9 mouse cellular contexts compared by ENCODE assay signal in the genomic region with DNA sequence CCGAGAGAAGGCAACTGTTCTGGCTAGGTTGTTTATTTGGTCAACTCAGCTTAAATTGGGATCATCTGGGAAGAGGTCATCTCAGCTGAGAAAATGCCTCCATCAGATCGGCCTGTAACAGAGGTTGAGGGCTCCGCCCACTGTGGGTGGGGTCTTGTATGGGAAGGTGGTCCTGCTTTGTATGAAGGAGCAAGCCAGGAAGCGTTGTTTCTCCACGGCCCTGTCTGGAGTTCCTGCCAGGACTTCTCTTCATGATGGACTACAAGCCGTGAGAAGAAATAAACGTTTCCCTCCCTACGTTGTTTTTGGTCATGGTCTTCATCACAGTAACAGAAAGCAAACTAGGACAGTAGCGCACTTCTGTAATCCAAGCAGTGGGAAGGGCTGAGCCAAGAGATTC. TPM values are rescaled to one million over a fixed set of nuclear protein-coding genes. Genes with fewer than 3 reads are reported as not detected.
DNase-seq lines count a peak whose midpoint lies in the region; ATAC-seq and TF ChIP-seq lines count a peak whose summit lies in the region.
"Had no signal": no experiment of that assay in that cellular context is flagged by ENCODE, and none has a peak within 500 bp of the region (broad histone marks: within the 10 kb centered on the region; RNA-seq: fewer than 3 reads in every experiment).

No protein-coding gene starts in this region.

- H3K27ac ChIP-seq in hindbrain, embryonic 15.5 days (replicated peaks), result no peak overlapping the region
- no peak overlapping the region for H3K27ac ChIP-seq in liver, embryonic 16.5 days (ENCODE audit: low read length)
- H3K27ac ChIP-seq in neural tube, embryonic 15.5 days (replicated peaks), result no peak overlapping the region
- H3K27ac ChIP-seq in left cerebral cortex, adult 2 months, result no peak overlapping the region

- no peak for ATAC-seq in cerebellum, adult (ENCODE audit: insufficient number of reproducible peaks, low FRiP score, low TSS enrichment)
- ATAC-seq in hindbrain, embryonic 15.5 days (ENCODE audit: low FRiP score, low read depth), result no peak
- no peak for ATAC-seq in liver, embryonic 16.5 days (ENCODE audit: low read depth)
- no peak for ATAC-seq in neural tube, embryonic 15.5 days (ENCODE audit: low FRiP score)

- intact Hi-C loops in left cerebral cortex, adult 2 months (cut with DNase I), result no loop called here

- no peaks in the 10 kb centered on the region for H3K36me3 ChIP-seq in hindbrain, embryonic 15.5 days
- H3K36me3 ChIP-seq in liver, embryonic 16.5 days (ENCODE audit: control insufficient read depth, insufficient read depth), result no peaks in the 10 kb centered on the region
- H3K36me3 ChIP-seq in neural tube, embryonic 15.5 days, result no peaks in the 10 kb centered on the region

- 0 out of 2 replicates have a peak overlapping the region, but pooled peaks have one; percentile 2 for H3K4me3 ChIP-seq in hindbrain, embryonic 15.5 days
- H3K4me3 ChIP-seq in liver, embryonic 16.5 days (ENCODE audit: low read depth, low read length), result no peak overlapping the region
- no peak overlapping the region for H3K4me3 ChIP-seq in neural tube, embryonic 15.5 days (replicated peaks)
- H3K4me3 ChIP-seq in left cerebral cortex, adult 2 months, result no peak overlapping the region

- peak overlapping the region; percentile 27 for H3K4me2 ChIP-seq in hindbrain, embryonic 15.5 days
- peak overlapping the region; percentile 35 for H3K4me2 ChIP-seq in liver, embryonic 16.5 days (ENCODE audit: low read depth, low read length)
- peak overlapping the region; percentile 22; the same call in 1 of the 2 replicates for H3K4me2 ChIP-seq in neural tube, embryonic 15.5 days

- DNase-seq in cerebellum, adult 9-10 months, result peak; percentile 29
- DNase-seq in R1 (ENCODE audit: low read depth, low spot score), result peak; percentile 89
- DNase-seq in gastrocnemius, postnatal 4 days (ENCODE audit: low spot score in 2 of 2), result no peak
- DNase-seq in left cerebral cortex, adult 2 months (ENCODE audit: extremely low spot score in 1 of 2, low spot score in 2 of 2), result no peak

- H3K4me1 ChIP-seq in hindbrain, embryonic 15.5 days (replicated peaks), result peaks cover 30% of the 10 kb centered on the region
- H3K4me1 ChIP-seq in liver, embryonic 16.5 days (ENCODE audit: control insufficient read depth, low read depth, low read length), result peaks cover 25% of the 10 kb centered on the region
- H3K4me1 ChIP-seq in neural tube, embryonic 15.5 days, result peaks cover 27% of the 10 kb centered on the region

- no peaks in the 10 kb centered on the region for H3K27me3 ChIP-seq in hindbrain, embryonic 15.5 days
- no peaks in the 10 kb centered on the region for H3K27me3 ChIP-seq in liver, embryonic 16.5 days (ENCODE audit: control insufficient read depth, insufficient read depth, low read depth, low read length)
- H3K27me3 ChIP-seq in neural tube, embryonic 15.5 days (replicated peaks), result 0 out of 2 replicates have a peak, but pooled peaks cover 5% of the 10 kb centered on the region

- no peak for TF ChIP-seq CTCF in left cerebral cortex, adult 2 months (IDR thresholded peaks at IDR 0.05)

- no peak overlapping the region for H3K9ac ChIP-seq in hindbrain, embryonic 15.5 days
- H3K9ac ChIP-seq in liver, embryonic 16.5 days (ENCODE audit: low read depth, low read length), result no peak overlapping the region
- H3K9ac ChIP-seq in neural tube, embryonic 15.5 days (replicated peaks), result no peak overlapping the region

- WGBS in hindbrain, embryonic 15.5 days, result 8% methylated on average over 9 of the region's 9 CpGs
- WGBS in liver, embryonic 16.5 days (ENCODE audit: insufficient replicate concordance), result 13% methylated on average over 9 of the region's 9 CpGs
- WGBS in neural tube, embryonic 15.5 days, result 7% methylated on average over 9 of the region's 9 CpGs

- no peaks in the 10 kb centered on the region for H3K9me3 ChIP-seq in hindbrain, embryonic 15.5 days
- H3K9me3 ChIP-seq in liver, embryonic 16.5 days (replicated peaks; ENCODE audit: control insufficient read depth, low read length), result no peaks in the 10 kb centered on the region
- H3K9me3 ChIP-seq in neural tube, embryonic 15.5 days (replicated peaks), result no peaks in the 10 kb centered on the region

RNA-seq across cellular contexts. Expression of gene Tsc1, which starts 2.1 kb away (rescaled TPM):
- 31.7 and 32.4 TPM in 2 replicates for polyA plus RNA-seq in hindbrain, embryonic 15.5 days (2015; fragmentation: Nextera tagmentation; extraction: Ambion mirVana)
- 9.6 and 9.8 TPM in 2 replicates for polyA plus RNA-seq in liver, embryonic 16.5 days (2015; fragmentation: Nextera tagmentation; extraction: Ambion mirVana)
- polyA plus RNA-seq in neural tube, embryonic 15.5 days (2015; fragmentation: Nextera tagmentation; extraction: Ambion mirVana), result 29.8 and 33.3 TPM in 2 replicates
- 10 to 100 TPM; 21.9 to 22.3 TPM for total RNA-seq in gastrocnemius, postnatal 4 days (2021)
- 10 to 100 TPM; 53.8 to 57.2 TPM for total RNA-seq in left cerebral cortex, adult 2 months (2021)

RNA-seq across cellular contexts. Expression of gene Gfi1b, which starts 17.1 kb away (rescaled TPM):
- 0.33 and 0.36 TPM in 2 replicates for polyA plus RNA-seq in hindbrain, embryonic 15.5 days (2015; fragmentation: Nextera tagmentation; extraction: Ambion mirVana)
- polyA plus RNA-seq in liver, embryonic 16.5 days (2015; fragmentation: Nextera tagmentation; extraction: Ambion mirVana), result 88.7 and 89.4 TPM in 2 replicates
- 0.87 TPM in 1 of 2 replicates, not detected in the other for polyA plus RNA-seq in neural tube, embryonic 15.5 days (2015; fragmentation: Nextera tagmentation; extraction: Ambion mirVana)
- under 1 TPM in 1 of 2 experiments, not detected in 1; 0.60 TPM for total RNA-seq in gastrocnemius, postnatal 4 days (2021)
- total RNA-seq in left cerebral cortex, adult 2 months (2021), result not detected
- polyA plus RNA-seq: C2C12 had no signal

RNA-seq across cellular contexts. Expression of gene Gtf3c5, which starts 55.3 kb away (rescaled TPM):
- polyA plus RNA-seq in hindbrain, embryonic 15.5 days (2015; fragmentation: Nextera tagmentation; extraction: Ambion mirVana), result 41.6 and 42.8 TPM in 2 replicates
- 12.1 TPM in 2 replicates for polyA plus RNA-seq in liver, embryonic 16.5 days (2015; fragmentation: Nextera tagmentation; extraction: Ambion mirVana)
- 37.2 and 40.1 TPM in 2 replicates for polyA plus RNA-seq in neural tube, embryonic 15.5 days (2015; fragmentation: Nextera tagmentation; extraction: Ambion mirVana)
- 10 to 100 TPM; 14.8 TPM for total RNA-seq in gastrocnemius, postnatal 4 days (2021)
- 10 to 100 TPM; 18.3 TPM for total RNA-seq in left cerebral cortex, adult 2 months (2021)

Comparison
In these comparisons a context has a peak if more than half of its experiments do, and no peak if none do; other contexts are left out.
1. DNase-seq: peak in cerebellum, adult 9-10 months (single experiment) and R1 (single experiment); none in gastrocnemius, postnatal 4 days (0 of 2) and left cerebral cortex, adult 2 months (0 of 2).
2. RNA of gene Gfi1b, which starts 17.1 kb away (polyA plus RNA-seq): 88.7 to 89.4 TPM in liver, embryonic 16.5 days; 0.33 to 0.36 TPM in hindbrain, embryonic 15.5 days and 0.87 TPM in neural tube, embryonic 15.5 days; every median in the first group is over 10 times any median in the second.
3. Peak in every context shown above with its lines, with median percentiles within 50 percentile points of each other: H3K4me2 ChIP-seq.